Comparison of ENCODE assay signal across 8 mouse cellular contexts in the genomic region with DNA sequence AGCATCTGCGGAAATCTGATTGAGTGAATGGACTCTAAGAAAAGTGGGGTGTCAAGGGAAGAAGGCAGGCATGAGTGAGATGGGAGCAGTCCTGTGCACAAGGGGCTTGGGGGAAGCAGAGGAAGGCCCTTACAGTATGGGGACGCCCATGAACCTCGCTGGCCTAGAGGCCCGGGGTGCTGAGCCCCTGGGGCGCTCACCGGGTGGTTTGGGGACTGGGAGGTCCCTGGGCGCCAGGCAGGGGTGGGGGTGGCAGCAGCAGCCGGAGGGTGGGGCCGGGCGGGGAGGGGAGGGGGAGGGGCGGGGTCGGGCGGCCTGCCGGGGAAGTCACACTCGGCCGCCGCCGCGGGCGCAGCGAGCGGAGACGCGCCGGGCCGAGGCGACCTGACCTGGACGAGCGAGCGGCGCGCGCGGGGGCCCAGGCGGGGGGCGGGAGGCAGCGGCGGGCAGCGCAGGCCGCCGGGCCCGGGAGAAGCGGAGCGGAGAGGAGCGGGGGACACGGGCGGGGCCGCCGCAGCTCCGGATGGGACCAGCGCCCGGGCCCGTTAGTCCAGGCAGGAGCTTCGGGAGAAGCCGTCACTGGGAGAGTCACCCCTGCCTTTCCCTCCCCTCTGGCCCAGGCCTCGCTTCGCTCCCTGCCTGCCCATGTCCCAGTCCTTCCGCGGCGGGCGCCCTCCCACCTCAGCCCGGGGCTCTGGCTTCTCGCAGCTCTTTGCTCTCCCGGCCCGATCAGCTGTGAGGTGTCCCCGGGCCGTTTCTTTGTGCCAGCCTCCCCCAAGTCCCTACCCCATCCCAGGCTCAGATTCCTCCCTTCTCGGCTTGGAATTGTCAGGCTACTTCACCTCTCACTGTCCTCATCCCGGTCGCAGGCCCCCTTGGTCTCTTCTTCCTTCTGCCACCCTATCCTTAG. TPM values are rescaled to one million over a fixed set of nuclear protein-coding genes. Genes with fewer than 3 reads are reported as not detected.
A peak's percentile ranks its signal among the peaks of the same experiment; 100 is the strongest.
DNase-seq lines count a peak whose midpoint lies in the region; ATAC-seq and TF ChIP-seq lines count a peak whose summit lies in the region.

A gene (plus strand): TSS at position 890 of the 910 bp plus-strand sequence.

- DNase-seq in thymus, adult 2 months = no peak
- no peak for DNase-seq in thymus, adult 18-20 months
- peak; percentile 72 to 78 for DNase-seq in cerebellum, postnatal 10 days
- DNase-seq in gastrocnemius, postnatal 14 days = peak; percentile 67
- DNase-seq in yolk sac, embryonic 10.5 days (ENCODE audit: low spot score) = peak; percentile 64

- no peak for TF ChIP-seq CTCF in thymus, adult 2 months (IDR thresholded peaks at IDR 0.05; ENCODE audit: borderline replicate concordance, control insufficient read depth, extremely low read depth, insufficient read depth, low read length, poor library complexity)

- H3K4me1 ChIP-seq in thymus, adult 2 months (replicated peaks; ENCODE audit: control insufficient read depth, insufficient read depth, low read length) = peaks cover 5% of the 10 kb centered on the region
- H3K4me1 ChIP-seq in hindbrain, embryonic 16.5 days (ENCODE audit: control insufficient read depth, insufficient read depth, low read depth, low read length) = peaks cover 28% of the 10 kb centered on the region
- peaks cover 45% of the 10 kb centered on the region for H3K4me1 ChIP-seq in limb, embryonic 13.5 days
- peaks cover 25% of the 10 kb centered on the region for H3K4me1 ChIP-seq in midbrain, embryonic 16.5 days (ENCODE audit: control insufficient read depth, insufficient read depth, low read length)

- peak; percentile 63 for ATAC-seq in hindbrain, embryonic 16.5 days
- peak; percentile 40 for ATAC-seq in limb, embryonic 13.5 days (ENCODE audit: low FRiP score, low read depth)
- ATAC-seq in midbrain, embryonic 16.5 days = peak; percentile 50

- no peaks in the 10 kb centered on the region for H3K36me3 ChIP-seq in thymus, adult 2 months (ENCODE audit: control insufficient read depth, insufficient read depth, low read length)
- H3K36me3 ChIP-seq in hindbrain, embryonic 16.5 days (ENCODE audit: control insufficient read depth, insufficient read depth, low read length) = no peaks in the 10 kb centered on the region
- H3K36me3 ChIP-seq in limb, embryonic 13.5 days = no peaks in the 10 kb centered on the region
- no peaks in the 10 kb centered on the region for H3K36me3 ChIP-seq in midbrain, embryonic 16.5 days (ENCODE audit: control insufficient read depth, insufficient read depth, low read length)

- peaks cover 7% of the 10 kb centered on the region for H3K27me3 ChIP-seq in thymus, adult 2 months (ENCODE audit: control insufficient read depth, insufficient read depth, low read length)
- H3K27me3 ChIP-seq in hindbrain, embryonic 16.5 days (replicated peaks; ENCODE audit: control insufficient read depth, insufficient read depth, low read length) = no peaks in the 10 kb centered on the region
- H3K27me3 ChIP-seq in limb, embryonic 13.5 days = peaks cover 9% of the 10 kb centered on the region; the same call in 1 of the 2 replicates
- no peaks in the 10 kb centered on the region for H3K27me3 ChIP-seq in midbrain, embryonic 16.5 days (ENCODE audit: control insufficient read depth, insufficient read depth, low read depth, low read length)

- 5% methylated on average over 61 of the region's 70 CpGs for WGBS in thymus, adult 2 months
- WGBS in hindbrain, embryonic 16.5 days = 2% methylated on average over 20 of the region's 70 CpGs
- under 1% methylated on average over 66 of the region's 70 CpGs for WGBS in limb, embryonic 13.5 days
- WGBS in midbrain, embryonic 16.5 days = 1% methylated on average over 40 of the region's 70 CpGs

- intact Hi-C loops in gastrocnemius, postnatal 14 days (cut with DNase I; ENCODE audit: low total_unique reads) = loop anchor here (2.0 to 5.0 kb wide), 2 partner anchors 36 to 80 kb away; a partner anchor contains a TSS

- peak within 1 kb of the TSS; percentile 92 for H3K9ac ChIP-seq in hindbrain, embryonic 16.5 days (ENCODE audit: low read depth, low read length)
- peak within 1 kb of the TSS; percentile 97 for H3K9ac ChIP-seq in limb, embryonic 13.5 days
- peak within 1 kb of the TSS; percentile 91 for H3K9ac ChIP-seq in midbrain, embryonic 16.5 days (ENCODE audit: low read depth, low read length)

- H3K4me2 ChIP-seq in hindbrain, embryonic 16.5 days (ENCODE audit: low read length) = peak within 1 kb of the TSS; percentile 92
- peak within 1 kb of the TSS; percentile 94 for H3K4me2 ChIP-seq in limb, embryonic 13.5 days (replicated peaks)
- peak within 1 kb of the TSS; percentile 89 for H3K4me2 ChIP-seq in midbrain, embryonic 16.5 days (ENCODE audit: low read length)

- H3K27ac ChIP-seq in thymus, adult 2 months (ENCODE audit: control insufficient read depth, insufficient read depth, low read length) = no peak within 1 kb of the TSS
- H3K27ac ChIP-seq in hindbrain, embryonic 16.5 days (ENCODE audit: low read depth, low read length) = peak within 1 kb of the TSS; percentile 82
- H3K27ac ChIP-seq in limb, embryonic 13.5 days = peak within 1 kb of the TSS; percentile 76
- peak within 1 kb of the TSS; percentile 82 for H3K27ac ChIP-seq in midbrain, embryonic 16.5 days (ENCODE audit: low read length)

- peak within 1 kb of the TSS; percentile 28 for H3K4me3 ChIP-seq in thymus, adult 2 months (ENCODE audit: control insufficient read depth, insufficient read depth, low read length)
- H3K4me3 ChIP-seq in hindbrain, embryonic 16.5 days (ENCODE audit: low read length) = peak within 1 kb of the TSS; percentile 64
- peak within 1 kb of the TSS; percentile 73 for H3K4me3 ChIP-seq in limb, embryonic 13.5 days
- peak within 1 kb of the TSS; percentile 64 for H3K4me3 ChIP-seq in midbrain, embryonic 16.5 days (ENCODE audit: low read depth, low read length)

- no peaks in the 10 kb centered on the region for H3K9me3 ChIP-seq in hindbrain, embryonic 16.5 days (ENCODE audit: control insufficient read depth, low read length)
- H3K9me3 ChIP-seq in limb, embryonic 13.5 days = 0 out of 2 replicates have a peak, but pooled peaks cover 1% of the 10 kb centered on the region
- H3K9me3 ChIP-seq in midbrain, embryonic 16.5 days (replicated peaks; ENCODE audit: control insufficient read depth, low read length, poor library complexity, severe bottlenecking) = no peaks in the 10 kb centered on the region

- TF ChIP-seq POLR2A in thymus, adult 2 months (IDR thresholded peaks at IDR 0.05; ENCODE audit: control insufficient read depth, extremely low read depth, insufficient read depth, low read length, poor library complexity) = no peak

RNA-seq across cellular contexts. Expression of the gene that starts here (rescaled TPM):
- 5.2 and 6.3 TPM in 2 replicates for polyA plus RNA-seq in thymus, adult 2 months (2012; rRNA removed)
- total RNA-seq in gastrocnemius, postnatal 14 days (2021) = 10 to 100 TPM; 29.5 to 31.4 TPM
- 10.8 and 12.6 TPM in 2 replicates for polyA plus RNA-seq in hindbrain, embryonic 16.5 days (2015; fragmentation: Nextera tagmentation; extraction: Ambion mirVana)
- polyA plus RNA-seq in limb, embryonic 13.5 days (2015; fragmentation: Nextera tagmentation; extraction: Ambion mirVana) = 18.7 and 20.2 TPM in 2 replicates
- 13.5 and 14.7 TPM in 2 replicates for polyA plus RNA-seq in midbrain, embryonic 16.5 days (2015; fragmentation: Nextera tagmentation; extraction: Ambion mirVana)

Comparison
In these comparisons a context has a peak if more than half of its experiments do, and no peak if none do; other contexts are left out.
1. DNase-seq: peak in cerebellum, postnatal 10 days (2 of 2), gastrocnemius, postnatal 14 days (single experiment) and yolk sac, embryonic 10.5 days (single experiment); none in thymus, adult 2 months (single experiment) and thymus, adult 18-20 months (0 of 2).
2. Peak in every context shown above with its lines, with median percentiles within 50 percentile points of each other: H3K4me3 ChIP-seq, ATAC-seq, H3K4me2 ChIP-seq and H3K9ac ChIP-seq.